Mouse (Mus musculus): Measurements from ENCODE around the gene Zfp64. TPM values are rescaled to one million over a fixed set of nuclear protein-coding genes. Genes with fewer than 3 reads are reported as not detected.

Zfp64 gene
- polyA plus RNA-seq, 1 experiment: 28.1 TPM

DNA sequence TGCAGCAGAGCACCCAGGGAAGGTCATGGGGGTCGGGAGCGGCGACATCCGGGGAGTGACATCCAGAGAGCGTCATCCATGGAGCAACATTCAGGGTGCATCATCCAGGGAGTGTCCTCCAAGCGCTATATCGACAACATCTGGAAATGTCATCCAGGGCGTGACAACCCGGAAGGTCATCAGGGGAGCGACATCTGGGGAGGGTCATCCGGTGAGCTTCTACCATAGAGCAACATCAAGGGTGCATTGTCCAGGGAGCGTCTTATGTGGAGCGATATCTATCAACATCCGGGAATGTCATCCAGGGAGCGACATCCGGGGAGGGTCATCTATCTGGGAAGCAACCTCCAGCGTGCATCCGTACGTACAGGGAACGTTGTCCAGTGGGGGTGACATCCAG, 14.7 kb upstream of the Zfp64 start:
- H3K4me3 ChIP-seq (ENCODE audit: insufficient read depth, poor library complexity, severe bottlenecking): no peak overlapping the region
- H3K79me3 ChIP-seq (ENCODE audit: low read depth): no peaks in the 10 kb centered on the region
- H3K27me3 ChIP-seq (ENCODE audit: control insufficient read depth, insufficient read depth, insufficient read length): peaks cover 11% of the 10 kb centered on the region
- H3K79me2 ChIP-seq (ENCODE audit: control insufficient read depth, insufficient read depth): no peaks in the 10 kb centered on the region
- H3ac ChIP-seq (ENCODE audit: control insufficient read depth, insufficient read length, low read depth): no peak overlapping the region
- H3K36me3 ChIP-seq (ENCODE audit: control insufficient read depth, insufficient read depth): no peaks in the 10 kb centered on the region
- TF ChIP-seq CTCF (IDR thresholded peaks at IDR 0.05; ENCODE audit: control insufficient read depth, insufficient read depth, insufficient read length): no peak
- TF ChIP-seq CEBPB (IDR thresholded peaks at IDR 0.05; ENCODE audit: low read depth): no peak
- no peak for TF ChIP-seq MYOD1 (IDR thresholded peaks at IDR 0.05; ENCODE audit: control insufficient read depth, insufficient read length, low read depth)
- TF ChIP-seq MAX (IDR thresholded peaks at IDR 0.05): no peak
- TF ChIP-seq MYOG (IDR thresholded peaks at IDR 0.05; ENCODE audit: control insufficient read depth, extremely low read depth, insufficient read length): no peak
- TF ChIP-seq FOSL1 (IDR thresholded peaks at IDR 0.05; ENCODE audit: insufficient read depth, low read length, poor library complexity, severe bottlenecking): no peak
- no peak for TF ChIP-seq USF1 (IDR thresholded peaks at IDR 0.05; ENCODE audit: low read depth)

DNA sequence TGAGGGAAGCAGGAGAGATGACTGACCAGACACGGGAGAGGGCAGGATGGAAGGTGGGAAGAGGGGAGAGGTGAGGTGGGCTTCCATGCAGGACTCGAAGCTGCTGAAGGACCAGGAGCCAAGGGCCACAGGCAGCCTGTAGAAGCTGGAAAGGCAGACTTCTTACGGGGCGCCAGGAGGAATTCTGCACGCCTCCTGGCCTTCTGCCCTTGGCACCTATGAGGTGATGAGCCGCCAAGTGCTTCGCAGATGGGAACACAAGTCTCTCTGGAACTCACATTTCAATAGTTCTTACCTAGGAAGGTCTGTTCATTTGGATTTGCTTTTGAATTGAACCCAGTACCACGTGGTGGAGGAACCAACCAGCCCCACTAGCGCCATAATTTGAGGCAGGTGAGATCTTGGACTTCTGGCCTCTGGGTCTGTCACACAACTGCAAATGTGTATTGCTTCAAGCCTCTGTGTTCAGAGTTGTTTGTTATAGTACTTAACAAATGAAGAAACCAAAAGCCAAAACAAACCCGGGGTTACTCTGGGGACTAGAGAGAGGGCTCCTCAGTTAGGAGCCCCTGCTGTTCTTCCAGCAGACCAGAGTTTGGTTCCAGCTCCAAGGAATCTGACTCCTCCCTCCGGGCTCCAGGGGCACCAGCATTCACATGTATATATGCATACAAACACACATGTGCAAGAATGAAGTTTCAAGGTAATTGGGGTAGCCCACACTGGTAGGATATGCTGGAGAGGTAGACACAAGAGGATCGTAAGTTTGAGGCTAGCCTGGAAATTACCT, 12.9 kb upstream of the Zfp64 start:
- no peak for TF ChIP-seq MYOG (IDR thresholded peaks at IDR 0.05; ENCODE audit: control insufficient read depth, extremely low read depth, insufficient read length)
- TF ChIP-seq FOSL1 (IDR thresholded peaks at IDR 0.05; ENCODE audit: insufficient read depth, low read length, poor library complexity, severe bottlenecking): no peak
- no peak for TF ChIP-seq MYOD1 (IDR thresholded peaks at IDR 0.05; ENCODE audit: control insufficient read depth, insufficient read length, low read depth)
- no peak for TF ChIP-seq MAX (IDR thresholded peaks at IDR 0.05)
- no peak for TF ChIP-seq CEBPB (IDR thresholded peaks at IDR 0.05; ENCODE audit: low read depth)
- no peak for TF ChIP-seq CTCF (IDR thresholded peaks at IDR 0.05; ENCODE audit: control insufficient read depth, insufficient read depth, insufficient read length)
- TF ChIP-seq USF1 (IDR thresholded peaks at IDR 0.05; ENCODE audit: low read depth): no peak
- H3K79me2 ChIP-seq (ENCODE audit: control insufficient read depth, insufficient read depth): no peaks in the 10 kb centered on the region
- H3K36me3 ChIP-seq (ENCODE audit: control insufficient read depth, insufficient read depth): no peaks in the 10 kb centered on the region
- H3K4me3 ChIP-seq (ENCODE audit: insufficient read depth, poor library complexity, severe bottlenecking): no peak overlapping the region
- H3ac ChIP-seq (ENCODE audit: control insufficient read depth, insufficient read length, low read depth): no peak overlapping the region
- peaks cover 11% of the 10 kb centered on the region for H3K27me3 ChIP-seq (ENCODE audit: control insufficient read depth, insufficient read depth, insufficient read length)
- H3K79me3 ChIP-seq (ENCODE audit: low read depth): no peaks in the 10 kb centered on the region

DNA sequence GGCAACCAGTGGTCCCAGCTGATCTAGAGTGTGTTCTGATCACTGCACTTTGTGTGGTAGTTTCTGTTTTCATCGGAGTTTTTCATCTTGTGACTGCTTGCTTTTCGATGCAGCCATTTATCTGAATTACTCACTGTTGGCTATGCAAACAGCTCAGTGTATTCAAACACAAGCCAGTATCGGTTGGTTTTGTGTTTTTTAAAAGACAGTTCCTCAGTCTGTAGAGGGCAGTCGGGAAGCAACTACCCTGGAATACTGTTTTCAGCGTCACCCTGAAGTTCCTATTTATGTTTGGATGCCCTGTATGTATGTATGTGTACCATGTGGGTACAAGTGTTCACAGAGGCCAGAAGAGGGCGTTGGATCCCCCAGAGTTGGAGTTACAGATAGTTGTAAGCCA, 11.1 kb upstream of the Zfp64 start:
- TF ChIP-seq MYOG (IDR thresholded peaks at IDR 0.05; ENCODE audit: control insufficient read depth, extremely low read depth, insufficient read length) (no peak), MYOD1 (IDR thresholded peaks at IDR 0.05; ENCODE audit: control insufficient read depth, insufficient read length, low read depth) (no peak), MAX (IDR thresholded peaks at IDR 0.05) (no peak), FOSL1 (IDR thresholded peaks at IDR 0.05; ENCODE audit: insufficient read depth, low read length, poor library complexity, severe bottlenecking) (no peak), CEBPB (IDR thresholded peaks at IDR 0.05; ENCODE audit: low read depth) (no peak), CTCF (IDR thresholded peaks at IDR 0.05; ENCODE audit: control insufficient read depth, insufficient read depth, insufficient read length) (no peak), USF1 (IDR thresholded peaks at IDR 0.05; ENCODE audit: low read depth) (no peak)
- Histone ChIP-seq H3K79me2 (ENCODE audit: control insufficient read depth, insufficient read depth) (no peaks in the 10 kb centered on the region), H3K36me3 (ENCODE audit: control insufficient read depth, insufficient read depth) (no peaks in the 10 kb centered on the region), H3K4me3 (ENCODE audit: insufficient read depth, poor library complexity, severe bottlenecking) (no peak overlapping the region), H3ac (ENCODE audit: control insufficient read depth, insufficient read length, low read depth) (no peak overlapping the region), H3K79me3 (ENCODE audit: low read depth) (no peaks in the 10 kb centered on the region), H3K27me3 (ENCODE audit: control insufficient read depth, insufficient read depth, insufficient read length) (peaks cover 7% of the 10 kb centered on the region)

DNA sequence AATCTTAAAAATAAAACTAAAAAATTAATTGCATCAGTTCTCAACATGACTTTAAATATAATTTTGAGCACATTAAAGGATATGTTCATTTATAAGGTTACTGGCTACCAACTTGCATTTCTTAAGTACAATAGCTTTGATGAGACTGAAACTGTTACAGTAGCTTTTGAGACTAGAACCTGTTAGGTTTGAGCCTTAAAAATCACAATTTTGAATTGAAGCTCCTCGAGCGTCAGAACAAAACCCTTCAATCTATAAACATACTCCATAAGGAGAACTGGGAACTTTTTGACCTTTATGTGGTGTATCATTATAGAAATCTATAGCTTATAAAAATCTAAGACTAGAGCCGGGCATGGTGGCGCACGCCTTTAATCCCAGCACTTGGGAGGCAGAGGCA, 9.5 kb upstream of the Zfp64 start:
- no peak for TF ChIP-seq MAX (IDR thresholded peaks at IDR 0.05)
- TF ChIP-seq USF1 (IDR thresholded peaks at IDR 0.05; ENCODE audit: low read depth): no peak
- no peak for TF ChIP-seq MYOG (IDR thresholded peaks at IDR 0.05; ENCODE audit: control insufficient read depth, extremely low read depth, insufficient read length)
- TF ChIP-seq FOSL1 (IDR thresholded peaks at IDR 0.05; ENCODE audit: insufficient read depth, low read length, poor library complexity, severe bottlenecking): no peak
- no peak for TF ChIP-seq MYOD1 (IDR thresholded peaks at IDR 0.05; ENCODE audit: control insufficient read depth, insufficient read length, low read depth)
- TF ChIP-seq CTCF (IDR thresholded peaks at IDR 0.05; ENCODE audit: control insufficient read depth, insufficient read depth, insufficient read length): no peak
- TF ChIP-seq CEBPB (IDR thresholded peaks at IDR 0.05; ENCODE audit: low read depth): no peak
- H3K27me3 ChIP-seq (ENCODE audit: control insufficient read depth, insufficient read depth, insufficient read length): peaks cover 3% of the 10 kb centered on the region
- no peak overlapping the region for H3K4me3 ChIP-seq (ENCODE audit: insufficient read depth, poor library complexity, severe bottlenecking)
- no peaks in the 10 kb centered on the region for H3K79me2 ChIP-seq (ENCODE audit: control insufficient read depth, insufficient read depth)
- H3ac ChIP-seq (ENCODE audit: control insufficient read depth, insufficient read length, low read depth): no peak overlapping the region
- H3K36me3 ChIP-seq (ENCODE audit: control insufficient read depth, insufficient read depth): no peaks in the 10 kb centered on the region
- no peaks in the 10 kb centered on the region for H3K79me3 ChIP-seq (ENCODE audit: low read depth)

DNA sequence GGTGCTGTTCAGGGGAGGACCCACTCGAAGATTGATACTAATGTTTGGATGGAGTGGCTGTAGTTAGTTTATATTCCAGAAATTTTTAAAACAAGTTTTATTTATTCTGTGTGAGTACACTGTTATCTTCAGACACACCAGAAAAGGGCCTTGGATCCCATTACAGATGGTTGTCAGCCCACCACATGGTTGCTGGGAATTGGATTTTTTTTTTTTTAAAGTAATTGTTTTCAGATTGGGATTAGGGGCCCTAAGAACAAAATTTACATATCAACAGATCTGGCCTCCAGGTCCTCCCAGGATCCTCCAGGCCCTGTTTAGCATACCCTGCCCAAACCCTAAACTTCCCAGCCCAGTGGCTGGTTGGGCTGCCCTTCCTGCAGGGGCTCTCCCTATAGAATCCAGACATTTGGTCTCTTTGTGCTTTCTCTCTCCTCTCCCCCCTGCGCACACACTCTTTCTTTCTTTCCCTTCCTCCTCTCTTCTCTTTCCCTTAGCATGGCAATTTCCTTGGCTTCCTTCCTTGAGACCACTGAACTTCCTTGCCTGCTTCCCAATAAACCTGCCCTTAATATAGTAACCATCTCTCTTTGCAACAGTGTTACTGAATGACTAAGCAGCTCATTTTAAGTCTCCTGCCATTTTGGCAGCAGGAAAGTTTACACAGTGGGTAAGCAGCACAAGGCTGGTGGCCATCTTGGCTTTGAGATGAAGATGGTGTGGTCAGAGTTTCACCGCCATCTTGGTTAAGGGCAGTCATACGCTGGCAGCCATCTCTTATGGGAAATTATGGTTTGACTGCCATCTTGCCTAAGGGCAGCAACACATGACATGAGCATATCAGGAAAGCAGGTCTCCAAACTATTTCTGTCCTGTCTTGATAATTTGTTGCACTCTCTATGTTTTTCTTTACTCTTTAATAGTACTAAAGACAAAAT, 6.6 kb upstream of the Zfp64 start:
- Histone ChIP-seq H3ac (ENCODE audit: control insufficient read depth, insufficient read length, low read depth) (no peak overlapping the region), H3K27me3 (ENCODE audit: control insufficient read depth, insufficient read depth, insufficient read length) (peaks cover 3% of the 10 kb centered on the region), H3K79me2 (ENCODE audit: control insufficient read depth, insufficient read depth) (no peaks in the 10 kb centered on the region), H3K36me3 (ENCODE audit: control insufficient read depth, insufficient read depth) (no peaks in the 10 kb centered on the region), H3K79me3 (ENCODE audit: low read depth) (no peaks in the 10 kb centered on the region), H3K4me3 (ENCODE audit: insufficient read depth, poor library complexity, severe bottlenecking) (no peak overlapping the region)
- TF ChIP-seq FOSL1 (IDR thresholded peaks at IDR 0.05; ENCODE audit: insufficient read depth, low read length, poor library complexity, severe bottlenecking): no peak
- no peak for TF ChIP-seq CTCF (IDR thresholded peaks at IDR 0.05; ENCODE audit: control insufficient read depth, insufficient read depth, insufficient read length)
- no peak for TF ChIP-seq MYOG (IDR thresholded peaks at IDR 0.05; ENCODE audit: control insufficient read depth, extremely low read depth, insufficient read length)
- TF ChIP-seq MYOD1 (IDR thresholded peaks at IDR 0.05; ENCODE audit: control insufficient read depth, insufficient read length, low read depth): no peak
- no peak for TF ChIP-seq CEBPB (IDR thresholded peaks at IDR 0.05; ENCODE audit: low read depth)
- no peak for TF ChIP-seq MAX (IDR thresholded peaks at IDR 0.05)

Data from C2C12 (cell line).